Mouse (Mus musculus): ENCODE data around the gene Aco2. TPM values are rescaled to one million over a fixed set of nuclear protein-coding genes. Genes with fewer than 3 reads are reported as not detected.
A peak's percentile ranks its signal among the peaks of the same experiment; 100 is the strongest.

The Aco2 gene
- polyA plus RNA-seq, 1 experiment from 2014 or later, result 636 TPM

DNA sequence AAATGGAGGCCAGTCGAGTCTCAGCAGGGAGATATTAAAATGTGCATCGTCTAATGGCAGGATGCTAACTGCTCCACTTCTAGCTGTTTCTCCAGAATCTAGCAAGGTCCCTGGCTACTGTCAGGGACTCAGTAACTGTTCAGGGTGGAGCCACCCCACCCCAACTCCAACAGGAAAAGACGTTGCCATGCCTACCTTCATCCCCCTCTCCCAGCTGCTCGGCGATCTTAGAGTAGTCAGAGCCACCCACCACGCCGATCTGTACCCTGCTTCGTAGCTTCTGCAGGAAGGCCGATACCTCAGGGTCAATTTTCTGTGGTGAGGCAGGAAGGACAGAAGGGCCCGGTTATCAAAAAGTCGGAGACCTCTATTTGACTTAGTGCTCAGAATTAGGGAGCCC lies 85.5 kb downstream of the Aco2 start:
- peaks cover 9% of the 10 kb centered on the region for H3K4me1 ChIP-seq (replicated peaks)
- H3K9me3 ChIP-seq (replicated peaks), result no peaks in the 10 kb centered on the region
- H3K36me3 ChIP-seq, result peaks cover 4% of the 10 kb centered on the region; the same call in 1 of the 2 replicates
- 85% methylated on average over 11 of the region's 11 CpGs for WGBS
- ATAC-seq (replicated peaks; ENCODE audit: insufficient number of reproducible peaks, insufficient read depth, low FRiP score, low read depth), result no peak
- H3K4me2 ChIP-seq, result no peak overlapping the region
- no peak overlapping the region for H3K27ac ChIP-seq
- no peak overlapping the region for H3K4me3 ChIP-seq
- no peaks in the 10 kb centered on the region for H3K27me3 ChIP-seq
- H3K9ac ChIP-seq, result no peak overlapping the region

DNA sequence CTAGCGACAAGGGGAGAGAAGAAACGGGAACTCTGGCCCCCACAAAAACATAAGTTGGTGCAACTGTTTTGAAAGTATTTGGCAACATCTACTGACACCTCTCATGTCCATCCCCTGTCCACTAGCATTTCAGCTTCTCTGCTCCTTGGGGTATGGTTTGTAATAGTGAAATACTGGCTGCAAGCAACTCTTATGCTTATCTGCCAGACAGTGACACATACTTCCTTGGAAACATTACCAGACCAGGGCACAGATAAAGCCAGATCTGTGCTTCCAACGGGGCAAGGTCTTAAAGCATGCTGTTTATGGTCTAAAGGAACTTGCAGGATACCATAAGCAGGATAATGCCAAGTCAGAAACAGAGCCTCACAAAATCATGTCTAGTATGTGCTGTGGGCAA lies 86.8 kb downstream of the Aco2 start:
- no peak overlapping the region for H3K9ac ChIP-seq

DNA sequence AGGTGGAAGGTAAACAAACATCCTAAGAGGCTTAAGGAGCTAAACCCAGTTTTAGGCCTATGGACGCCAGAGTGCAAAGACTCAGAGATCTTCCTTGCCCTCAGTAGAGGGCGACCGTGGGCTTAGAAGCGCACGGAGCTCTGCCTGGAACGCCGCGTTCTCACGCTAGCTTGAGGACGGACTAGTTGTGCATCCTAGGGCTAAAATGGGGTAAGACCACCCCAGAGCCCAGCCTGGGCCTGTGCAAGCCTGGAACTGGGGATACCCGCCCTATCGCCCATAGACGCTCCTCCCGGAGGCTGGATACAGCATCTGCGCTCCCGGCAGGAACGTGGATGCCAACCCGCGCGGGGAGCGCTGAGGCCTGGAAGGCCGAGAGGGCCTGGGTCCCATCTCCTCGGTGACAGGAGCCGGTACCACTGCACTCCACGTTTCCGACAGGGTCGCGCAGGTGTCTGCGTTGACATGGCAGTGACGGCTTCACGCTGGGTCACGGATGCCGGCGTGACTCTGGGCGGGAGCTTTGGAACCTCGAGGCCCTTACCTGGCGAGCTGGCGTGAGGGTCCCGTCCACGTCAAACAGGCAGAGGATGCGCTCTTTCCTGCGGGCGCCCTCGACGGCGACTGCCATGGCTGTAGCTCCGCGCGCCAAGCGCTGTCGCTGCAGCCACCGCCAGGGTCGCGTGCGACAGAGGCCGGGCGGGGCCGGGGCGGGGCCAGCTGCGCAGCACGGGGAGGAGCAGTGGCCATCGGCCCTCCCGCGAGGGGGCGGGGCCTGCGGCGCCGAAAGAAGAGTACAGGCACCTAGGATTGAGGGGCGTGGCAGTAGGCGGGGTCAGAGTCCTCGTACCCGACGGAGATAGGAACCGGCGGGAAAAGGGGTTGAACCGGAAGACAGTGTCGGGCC lies 88.3 kb downstream of the Aco2 start, which contains the start of gene Pmm1:
TSS of gene Pmm1 (minus strand) at position 760 of the 907 bp plus-strand sequence.
- WGBS, result under 1% methylated on average over 76 of the region's 77 CpGs

More for the DNA sequence above, 86.8 kb downstream of the Aco2 start:
- 70% methylated on average over 3 of the region's 3 CpGs for WGBS
- Histone ChIP-seq H3K27ac (no peak overlapping the region), H3K4me3 (no peak overlapping the region), H3K36me3 (peaks cover 4% of the 10 kb centered on the region; the same call in 1 of the 2 replicates), H3K27me3 (no peaks in the 10 kb centered on the region), H3K4me2 (no peak overlapping the region), H3K4me1 (replicated peaks) (peaks cover 9% of the 10 kb centered on the region), H3K9me3 (replicated peaks) (no peaks in the 10 kb centered on the region)
- no peak for ATAC-seq (replicated peaks; ENCODE audit: insufficient number of reproducible peaks, insufficient read depth, low FRiP score, low read depth)

DNA sequence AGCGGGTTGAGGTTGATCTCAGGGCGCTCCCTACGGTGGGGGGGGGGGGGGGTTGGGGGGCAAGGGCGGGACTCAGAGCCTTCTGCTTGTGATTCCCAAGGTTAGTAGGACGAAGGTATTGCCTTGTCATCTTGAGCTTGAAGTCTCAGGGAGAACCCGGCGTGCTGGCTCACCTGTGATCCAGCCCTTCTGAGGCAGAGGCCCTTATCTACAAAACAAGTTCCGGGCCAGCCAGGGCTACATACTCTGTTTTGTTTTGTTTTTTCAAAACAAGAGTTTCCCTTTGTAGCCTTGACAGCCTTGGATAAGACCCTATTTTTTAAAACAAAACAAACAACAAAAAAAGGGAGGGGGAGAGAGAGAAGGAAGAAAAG lies 89.0 kb downstream of the Aco2 start:
- WGBS, result under 1% methylated on average over 8 of the region's 8 CpGs
- ATAC-seq (replicated peaks; ENCODE audit: insufficient number of reproducible peaks, insufficient read depth, low FRiP score, low read depth), result no peak

More for the DNA sequence above, 88.3 kb downstream of the Aco2 start, which contains the start of gene Pmm1:
- H3K4me1 ChIP-seq (replicated peaks), result peaks cover 9% of the 10 kb centered on the region
- no peaks in the 10 kb centered on the region for H3K9me3 ChIP-seq (replicated peaks)
- no peaks in the 10 kb centered on the region for H3K27me3 ChIP-seq
- H3K9ac ChIP-seq, result peak within 1 kb of the TSS; percentile 77
- ATAC-seq (replicated peaks; ENCODE audit: insufficient number of reproducible peaks, insufficient read depth, low FRiP score, low read depth), result peak; percentile 99
- H3K4me2 ChIP-seq, result peak within 1 kb of the TSS; percentile 99
- H3K36me3 ChIP-seq, result peaks cover under 1% of the 10 kb centered on the region; the same call in 1 of the 2 replicates
- peak within 1 kb of the TSS; percentile 81 for H3K27ac ChIP-seq
- H3K4me3 ChIP-seq, result peak within 1 kb of the TSS; percentile 65

DNA sequence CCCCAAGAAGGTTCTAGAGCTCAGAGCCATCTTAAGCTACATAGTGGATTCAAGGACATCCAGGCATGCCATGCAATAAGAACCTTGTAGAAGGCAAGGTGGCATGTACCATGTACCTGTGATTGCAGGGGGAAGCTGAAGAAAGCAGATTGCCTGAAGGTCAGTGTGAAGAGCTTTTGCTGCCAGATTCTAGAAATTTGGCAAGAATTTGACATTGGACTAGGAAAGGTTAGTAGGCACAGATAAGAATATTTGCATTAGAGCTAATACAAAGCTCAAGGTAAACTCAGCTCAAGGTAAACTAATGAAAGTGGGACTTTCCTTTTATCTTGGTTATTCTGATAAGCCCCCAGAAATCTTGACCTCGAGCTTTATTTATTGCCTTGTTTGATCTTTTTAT lies 92.2 kb downstream of the Aco2 start:
- 48% methylated on average over 1 of the region's 1 CpGs for WGBS
- no peaks in the 10 kb centered on the region for H3K27me3 ChIP-seq
- H3K4me3 ChIP-seq, result no peak overlapping the region
- H3K4me1 ChIP-seq (replicated peaks), result peaks cover 9% of the 10 kb centered on the region
- H3K9me3 ChIP-seq (replicated peaks), result no peaks in the 10 kb centered on the region
- H3K36me3 ChIP-seq, result no peaks in the 10 kb centered on the region
- no peak overlapping the region for H3K27ac ChIP-seq
- ATAC-seq (replicated peaks; ENCODE audit: insufficient number of reproducible peaks, insufficient read depth, low FRiP score, low read depth), result no peak
- H3K9ac ChIP-seq, result no peak overlapping the region
- H3K4me2 ChIP-seq, result no peak overlapping the region

More for the DNA sequence above, 89.0 kb downstream of the Aco2 start:
- Histone ChIP-seq H3K9me3 (replicated peaks) (no peaks in the 10 kb centered on the region), H3K27ac (0 out of 2 replicates have a peak overlapping the region, but pooled peaks have one; percentile 31), H3K27me3 (no peaks in the 10 kb centered on the region), H3K4me1 (replicated peaks) (peaks cover 9% of the 10 kb centered on the region), H3K4me2 (peak overlapping the region; percentile 99), H3K4me3 (peak overlapping the region; percentile 65), H3K9ac (no peak overlapping the region; the same call in 1 of the 2 replicates), H3K36me3 (no peaks in the 10 kb centered on the region)

Other genes starting within 250 kb of the Aco2 start
- gene L3mbtl2, start 208.4 kb upstream of the Aco2 start, polyA plus RNA-seq (2015; fragmentation: Nextera tagmentation; extraction: Ambion mirVana), result 12.9 and 17.2 TPM in 2 replicates
- gene Chadl, start 175.0 kb upstream of the Aco2 start, polyA plus RNA-seq (2015; fragmentation: Nextera tagmentation; extraction: Ambion mirVana), result 1.4 and 2.3 TPM in 2 replicates
- 18.2 and 22.8 TPM in 2 replicates for gene Zc3h7b, start 127.3 kb upstream of the Aco2 start, polyA plus RNA-seq (2015; fragmentation: Nextera tagmentation; extraction: Ambion mirVana)
- gene Rangap1, start 126.8 kb upstream of the Aco2 start, polyA plus RNA-seq (2015; fragmentation: Nextera tagmentation; extraction: Ambion mirVana), result 66.4 and 81.4 TPM in 2 replicates
- 22.9 and 25.9 TPM in 2 replicates for gene Tef, start 69.9 kb upstream of the Aco2 start, polyA plus RNA-seq (2015; fragmentation: Nextera tagmentation; extraction: Ambion mirVana)
- gene Tob2, start 13.5 kb upstream of the Aco2 start, polyA plus RNA-seq (2015; fragmentation: Nextera tagmentation; extraction: Ambion mirVana), result 15.8 and 17.6 TPM in 2 replicates
- 70.5 and 97.6 TPM in 2 replicates for gene Phf5a, start 398 bp upstream of the Aco2 start, polyA plus RNA-seq (2015; fragmentation: Nextera tagmentation; extraction: Ambion mirVana)
- 134 and 145 TPM in 2 replicates for gene Polr3h, start 53.9 kb downstream of the Aco2 start, polyA plus RNA-seq (2015; fragmentation: Nextera tagmentation; extraction: Ambion mirVana)
- gene Csdc2, start 64.5 kb downstream of the Aco2 start, polyA plus RNA-seq (2015; fragmentation: Nextera tagmentation; extraction: Ambion mirVana), result 5.7 and 9.6 TPM in 2 replicates
- 18.1 and 27.9 TPM in 2 replicates for gene Pmm1, start 88.6 kb downstream of the Aco2 start, polyA plus RNA-seq (2015; fragmentation: Nextera tagmentation; extraction: Ambion mirVana)
- gene 1700029P11Rik, start 108.2 kb downstream of the Aco2 start, polyA plus RNA-seq (2015; fragmentation: Nextera tagmentation; extraction: Ambion mirVana), result not detected in 2 replicates
- 58.2 and 85.4 TPM in 2 replicates for gene Xrcc6, start 115.5 kb downstream of the Aco2 start, polyA plus RNA-seq (2015; fragmentation: Nextera tagmentation; extraction: Ambion mirVana)
- 16.8 and 26.9 TPM in 2 replicates for gene Desi1, start 161.6 kb downstream of the Aco2 start, polyA plus RNA-seq (2015; fragmentation: Nextera tagmentation; extraction: Ambion mirVana)
- 130 and 171 TPM in 2 replicates for gene Snu13, start 175.3 kb downstream of the Aco2 start, polyA plus RNA-seq (2015; fragmentation: Nextera tagmentation; extraction: Ambion mirVana)
- not detected in 2 replicates for gene 4930407I10Rik, start 186.8 kb downstream of the Aco2 start, polyA plus RNA-seq (2015; fragmentation: Nextera tagmentation; extraction: Ambion mirVana)
- gene Mei1, start 197.7 kb downstream of the Aco2 start, polyA plus RNA-seq (2015; fragmentation: Nextera tagmentation; extraction: Ambion mirVana), result 0.05 TPM in 1 of 2 replicates, not detected in the other